Mouse (Mus musculus) intestine, postnatal 0 days (tissue): ENCODE measurements at regions not wholly inside any gene's neighbourhood (a gene's known extent, or its start where the extent isn't known, plus 50 kb on each side); places are given as distances from the start of the nearest gene placed in this dataset.

Experiments used
- ATAC-seq: fragments of 200-750 bp; cut with Nextera tagmentation; 2 replicates; pipeline ENCODE4 v1.8.0; 2017; ENCODE audit warnings: mild to moderate bottlenecking, moderate TSS enrichment, moderate library complexity
- H3K27ac ChIP-seq: fragments of 300-500 bp; sonication (generic); 2 replicates; pipeline ENCODE4 v1.5.1; 2014; ENCODE audit warnings: mild to moderate bottlenecking, low read depth, low read length, moderate library complexity
- H3K27me3 ChIP-seq: fragments of 300-500 bp; sonication (generic); replicated peaks from 2 replicates; pipeline ENCODE4 v1.6.1; 2014; ENCODE audit warnings: low read length, mixed read lengths; ENCODE audit not compliant: control insufficient read depth, insufficient read depth
- H3K36me3 ChIP-seq: fragments of 300-500 bp; sonication (generic); 2 replicates; pipeline ENCODE4 v1.6.1; 2014; ENCODE audit warnings: mild to moderate bottlenecking, moderate library complexity; ENCODE audit not compliant: control insufficient read depth, insufficient read depth
- H3K4me1 ChIP-seq: fragments of 300-500 bp; sonication (generic); replicated peaks from 2 replicates; pipeline ENCODE4 v1.6.1; 2014; ENCODE audit warnings: antibody characterized with exemption, low read length, mixed read lengths; ENCODE audit not compliant: control insufficient read depth, insufficient read depth
- H3K4me2 ChIP-seq: fragments of 300-500 bp; sonication (generic); replicated peaks from 2 replicates; pipeline ENCODE4 v1.6.1; 2014; ENCODE audit warnings: low read depth, mild to moderate bottlenecking, moderate library complexity
- H3K4me3 ChIP-seq: fragments of 300-500 bp; sonication (generic); 2 replicates; pipeline ENCODE4 v1.5.1; 2014; ENCODE audit warnings: low read depth, low read length
- H3K9ac ChIP-seq: fragments of 300-500 bp; sonication (generic); 2 replicates; pipeline ENCODE4 v1.6.1; 2014; ENCODE audit warnings: mild to moderate bottlenecking, low read depth, low read length
- H3K9me3 ChIP-seq: fragments of 300-500 bp; sonication (generic); 2 replicates; pipeline ENCODE4 v1.6.1; 2016; ENCODE audit warnings: mixed run types; ENCODE audit not compliant: control insufficient read depth
- CTCF ChIP-seq: sonication (generic); IDR thresholded peaks from 2 replicates; pipeline ENCODE4 v1.5.1; 2016; ENCODE audit warnings: low read depth, mild to moderate bottlenecking, control low read depth, antibody characterized with exemption, moderate library complexity
- WGBS: fragments of 180-500 bp; shearing (Covaris S2); extraction: QIAGEN DNeasy Blood & Tissue Kit; methylation state at CpG from one replicate; pipeline ENCODE4 v1.1.7; 2014; 5-methylcytosine and 5-hydroxymethylcytosine counted together

- no peaks in the 10 kb centered on the region for H3K9me3 ChIP-seq
- no peak overlapping the region for H3K9ac ChIP-seq
- no peaks in the 10 kb centered on the region for H3K36me3 ChIP-seq
- TF ChIP-seq CTCF = no peak
- no peak overlapping the region for H3K27ac ChIP-seq
- no peaks in the 10 kb centered on the region for H3K4me1 ChIP-seq
- ATAC-seq = peak; percentile 83
- peak overlapping the region; percentile 38 for H3K4me3 ChIP-seq
- WGBS = 14% methylated on average over 9 of the region's 9 CpGs
- H3K27me3 ChIP-seq = peaks cover 12% of the 10 kb centered on the region; the same call in 1 of the 2 replicates
- peak overlapping the region; percentile 77 for H3K4me2 ChIP-seq
These were observed 112.4 kb upstream of the Wnt4 start for GRCm38 (mm10) chr4:137164933-137165332.

DNA sequence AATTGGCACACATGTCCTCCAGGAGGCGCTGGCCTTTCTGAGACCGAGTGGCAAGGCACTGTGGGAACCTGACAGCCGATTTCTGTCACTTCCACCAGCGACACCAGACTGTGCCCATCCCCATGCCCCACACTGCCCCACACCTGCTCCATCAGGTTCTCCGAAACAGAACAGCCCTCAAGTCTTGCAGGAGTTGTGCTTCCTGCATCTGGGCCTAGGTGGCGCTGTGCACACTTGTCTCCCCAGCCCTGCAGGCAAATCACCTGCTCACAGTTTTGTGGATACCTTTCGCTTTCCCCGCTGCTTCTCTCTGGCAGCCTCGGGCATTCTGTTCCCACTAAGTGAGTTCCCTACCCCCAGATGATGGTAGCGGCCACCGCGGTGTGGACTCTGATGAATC lies 112.9 kb upstream of the Wnt4 start:
- Histone ChIP-seq H3K4me3 (peak overlapping the region; percentile 38), H3K9me3 (no peaks in the 10 kb centered on the region), H3K9ac (no peak overlapping the region), H3K4me1 (no peaks in the 10 kb centered on the region), H3K27ac (no peak overlapping the region), H3K4me2 (peak overlapping the region; percentile 77), H3K36me3 (no peaks in the 10 kb centered on the region), H3K27me3 (peaks cover 12% of the 10 kb centered on the region; the same call in 1 of the 2 replicates)
- ATAC-seq = peak; percentile 66
- peak; percentile 97 for TF ChIP-seq CTCF
- WGBS = 3% methylated on average over 12 of the region's 12 CpGs

GRCm38 (mm10) chr4:137163962-137164361 lies 113.3 kb upstream of the Wnt4 start:
- ATAC-seq = no peak
- no peak for TF ChIP-seq CTCF
- Histone ChIP-seq H3K4me3 (no peak overlapping the region), H3K4me1 (no peaks in the 10 kb centered on the region), H3K36me3 (no peaks in the 10 kb centered on the region), H3K4me2 (no peak overlapping the region), H3K9ac (no peak overlapping the region), H3K27ac (no peak overlapping the region), H3K27me3 (peaks cover 12% of the 10 kb centered on the region; the same call in 1 of the 2 replicates), H3K9me3 (no peaks in the 10 kb centered on the region)
- WGBS = 50% methylated on average over 12 of the region's 12 CpGs

GRCm38 (mm10) chr4:137160526-137160925 lies 111.9 kb upstream of the Zbtb40 start:
- Histone ChIP-seq H3K4me3 (no peak overlapping the region), H3K4me2 (no peak overlapping the region), H3K27me3 (peaks cover 12% of the 10 kb centered on the region; the same call in 1 of the 2 replicates), H3K9me3 (no peaks in the 10 kb centered on the region), H3K27ac (no peak overlapping the region), H3K36me3 (no peaks in the 10 kb centered on the region), H3K4me1 (no peaks in the 10 kb centered on the region), H3K9ac (no peak overlapping the region)
- TF ChIP-seq CTCF = no peak
- no peak for ATAC-seq
- 80% methylated on average over 7 of the region's 7 CpGs for WGBS

DNA sequence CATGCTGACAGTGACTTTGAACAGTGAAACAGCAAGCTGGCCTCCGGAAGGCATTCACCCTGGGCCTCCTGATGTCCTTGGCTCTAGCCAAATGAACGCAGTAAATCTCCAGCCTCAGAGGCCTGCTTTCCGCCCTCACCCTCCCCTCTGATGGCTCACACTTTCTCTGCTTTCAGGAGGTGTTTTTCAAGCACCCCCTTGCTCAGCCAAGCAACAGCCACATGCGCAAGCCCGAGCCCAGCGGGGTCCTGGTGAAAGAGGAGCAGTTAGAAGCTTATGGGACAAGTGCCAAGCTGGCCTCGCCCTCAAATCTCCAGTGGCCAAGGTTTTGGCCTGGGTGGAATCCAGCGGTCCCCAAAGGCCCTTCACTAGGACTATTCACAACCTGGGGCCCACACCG lies 109.6 kb upstream of the Zbtb40 start:
- Histone ChIP-seq H3K27ac (no peak overlapping the region), H3K36me3 (no peaks in the 10 kb centered on the region), H3K9me3 (no peaks in the 10 kb centered on the region), H3K4me2 (no peak overlapping the region), H3K4me3 (no peak overlapping the region), H3K4me1 (no peaks in the 10 kb centered on the region), H3K9ac (no peak overlapping the region), H3K27me3 (peaks cover 2% of the 10 kb centered on the region; the same call in 1 of the 2 replicates)
- WGBS = 70% methylated on average over 9 of the region's 9 CpGs
- no peak for ATAC-seq
- no peak for TF ChIP-seq CTCF

DNA sequence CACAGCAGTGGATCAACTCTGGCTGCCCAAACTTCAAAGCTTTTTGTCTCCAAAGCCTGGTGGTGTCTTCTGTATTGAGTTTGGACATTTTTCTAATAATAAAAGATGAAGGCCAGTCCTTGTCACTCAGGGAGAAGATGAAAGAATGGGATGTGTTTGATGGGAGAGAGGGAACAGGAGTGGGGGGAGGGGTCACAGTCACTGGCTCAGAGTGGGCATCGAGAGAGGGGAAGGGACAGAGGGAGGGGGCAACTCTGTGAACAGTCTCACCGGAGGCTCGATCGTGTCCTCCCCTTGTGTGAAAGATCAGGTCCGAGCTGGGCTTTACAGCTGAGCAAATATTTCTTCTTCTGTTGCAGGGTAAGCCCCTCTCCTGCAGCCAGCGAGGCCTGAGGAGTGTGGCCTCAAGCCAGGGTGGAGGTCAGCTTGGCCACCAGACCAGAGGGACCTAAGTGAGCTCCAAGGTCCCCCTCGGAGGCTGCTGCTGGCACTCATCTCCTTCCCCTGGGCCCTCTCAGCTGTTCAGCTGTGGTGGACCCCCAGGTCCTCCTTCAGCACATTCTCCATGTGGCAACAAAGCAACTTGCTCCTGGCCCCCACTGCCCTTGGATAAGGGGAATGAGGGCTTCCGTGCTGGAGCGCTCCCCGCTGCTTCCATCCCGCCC lies 108.0 kb upstream of the Zbtb40 start:
- H3K27ac ChIP-seq = no peak overlapping the region
- no peaks in the 10 kb centered on the region for H3K4me1 ChIP-seq
- TF ChIP-seq CTCF = no peak
- no peaks in the 10 kb centered on the region for H3K27me3 ChIP-seq
- WGBS = 43% methylated on average over 11 of the region's 11 CpGs
- H3K9me3 ChIP-seq = no peaks in the 10 kb centered on the region
- no peak overlapping the region for H3K9ac ChIP-seq
- no peak overlapping the region for H3K4me3 ChIP-seq
- H3K4me2 ChIP-seq = no peak overlapping the region
- no peak for ATAC-seq
- no peaks in the 10 kb centered on the region for H3K36me3 ChIP-seq
